Comparison of ENCODE assay signal across 10 mouse cellular contexts in the genomic region with DNA sequence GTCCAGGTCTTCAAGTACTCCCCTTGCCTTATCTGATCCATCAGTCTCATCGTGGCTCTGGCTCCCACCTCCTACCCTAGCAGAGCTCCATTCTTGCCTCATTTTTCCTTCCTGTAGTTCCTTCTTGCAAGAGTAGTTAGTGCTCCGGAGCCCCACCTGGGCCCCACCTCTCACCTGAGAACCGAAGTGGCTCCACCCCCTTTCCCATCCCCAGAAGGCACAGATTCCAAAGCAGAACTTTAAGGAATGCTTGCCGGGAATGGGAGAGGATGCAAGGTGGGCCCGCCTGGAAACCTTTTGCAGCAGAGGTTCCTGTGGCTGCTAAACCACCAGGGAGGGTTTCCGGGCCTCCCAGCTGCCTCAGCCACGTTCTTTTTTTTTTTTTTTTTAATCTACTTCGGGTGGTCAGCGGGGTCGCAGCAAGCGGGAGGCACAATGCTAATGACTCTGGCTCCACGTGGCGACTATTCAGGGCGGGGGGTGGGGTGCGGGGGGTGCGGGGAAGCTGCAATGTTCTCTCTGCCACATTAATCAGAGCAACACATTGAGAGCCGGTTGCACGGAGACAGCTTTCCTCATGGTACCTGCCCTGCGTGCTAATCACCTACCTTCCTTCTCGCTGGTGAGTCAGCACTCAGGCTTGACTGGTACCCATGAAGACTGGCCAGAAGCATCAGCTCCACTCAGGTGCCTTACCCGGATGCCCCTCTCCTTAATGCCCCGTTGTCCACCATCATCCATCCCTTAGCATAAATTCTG. TPM values are rescaled to one million over a fixed set of nuclear protein-coding genes. Genes with fewer than 3 reads are reported as not detected.
DNase-seq lines count a peak whose midpoint lies in the region; ATAC-seq and TF ChIP-seq lines count a peak whose summit lies in the region.
"Had no signal": no experiment of that assay in that cellular context is flagged by ENCODE, and none has a peak within 500 bp of the region (broad histone marks: within the 10 kb centered on the region; RNA-seq: fewer than 3 reads in every experiment).

No protein-coding gene starts in this region.

- DNase-seq in heart, postnatal 25 days (ENCODE audit: low spot score), result no peak
- DNase-seq in midbrain, embryonic 11.5 days (ENCODE audit: low spot score, missing footprints), result peak; percentile 77
- no peak for DNase-seq in adrenal gland, postnatal 25 days
- DNase-seq in cerebellum, adult 2 months, result no peak
- DNase-seq in kidney, postnatal 10 days, result no peak
- DNase-seq: adrenal gland, postnatal 36 days; kidney, adult 9 months had no signal

- no peak for TF ChIP-seq CTCF in ES-Bruce4 (IDR thresholded peaks at IDR 0.05; ENCODE audit: low read depth, low read length)
- TF ChIP-seq CTCF in cerebellum, adult 2 months (IDR thresholded peaks at IDR 0.05; ENCODE audit: borderline replicate concordance, insufficient read depth, low read depth, low read length), result no peak

- H3K4me1 ChIP-seq in heart, embryonic 12.5 days (replicated peaks), result peaks cover 31% of the 10 kb centered on the region
- H3K4me1 ChIP-seq in ES-Bruce4 (ENCODE audit: control insufficient read depth, insufficient read depth, low read length), result peaks cover 17% of the 10 kb centered on the region
- peaks cover 49% of the 10 kb centered on the region for H3K4me1 ChIP-seq in forebrain, embryonic 15.5 days
- H3K4me1 ChIP-seq in midbrain, embryonic 11.5 days (ENCODE audit: control insufficient read depth, insufficient read depth, low read length), result peaks cover 15% of the 10 kb centered on the region
- H3K4me1 ChIP-seq in cerebellum, adult 2 months (ENCODE audit: control insufficient read depth, insufficient read depth, low read length), result peaks cover 27% of the 10 kb centered on the region

- peak; percentile 31 for TF ChIP-seq POLR2A in ES-Bruce4 (IDR thresholded peaks at IDR 0.05; ENCODE audit: insufficient read depth, low read length)
- TF ChIP-seq POLR2A in cerebellum, adult 2 months (IDR thresholded peaks at IDR 0.05; ENCODE audit: borderline replicate concordance, insufficient read depth, low read length), result no peak

- intact Hi-C loops in heart, postnatal 25 days (cut with DNase I), result no loop called here

- no peaks in the 10 kb centered on the region for H3K36me3 ChIP-seq in heart, embryonic 12.5 days
- no peaks in the 10 kb centered on the region for H3K36me3 ChIP-seq in ES-Bruce4 (ENCODE audit: control insufficient read depth, insufficient read depth, low read length, poor library complexity, severe bottlenecking)
- no peaks in the 10 kb centered on the region for H3K36me3 ChIP-seq in forebrain, embryonic 15.5 days
- H3K36me3 ChIP-seq in midbrain, embryonic 11.5 days (ENCODE audit: control insufficient read depth, insufficient read depth, low read length), result no peaks in the 10 kb centered on the region

- TF ChIP-seq EP300 in ES-Bruce4 (IDR thresholded peaks at IDR 0.05; ENCODE audit: insufficient read depth, low read depth, low read length), result peak; percentile 92

- no peak for ATAC-seq in heart, embryonic 12.5 days (ENCODE audit: insufficient number of reproducible peaks, low FRiP score)
- ATAC-seq in forebrain, embryonic 15.5 days (replicated peaks), result no peak
- peak; percentile 46 for ATAC-seq in midbrain, embryonic 11.5 days (ENCODE audit: low FRiP score)

- no peak overlapping the region for H3K27ac ChIP-seq in heart, embryonic 12.5 days (ENCODE audit: poor library complexity, severe bottlenecking)
- H3K27ac ChIP-seq in ES-Bruce4 (ENCODE audit: insufficient read depth, low read length), result peak overlapping the region; percentile 91
- H3K27ac ChIP-seq in forebrain, embryonic 15.5 days (replicated peaks), result peak overlapping the region; percentile 96
- H3K27ac ChIP-seq in midbrain, embryonic 11.5 days (ENCODE audit: low read depth, low read length), result peak overlapping the region; percentile 10
- no peak overlapping the region for H3K27ac ChIP-seq in cerebellum, adult 2 months (ENCODE audit: insufficient read depth, low read length)

- no peaks in the 10 kb centered on the region for H3K9me3 ChIP-seq in heart, embryonic 12.5 days (replicated peaks)
- no peaks in the 10 kb centered on the region for H3K9me3 ChIP-seq in ES-Bruce4 (replicated peaks; ENCODE audit: control insufficient read depth, insufficient read depth, low read length, poor library complexity, severe bottlenecking)
- H3K9me3 ChIP-seq in forebrain, embryonic 15.5 days, result no peaks in the 10 kb centered on the region
- no peaks in the 10 kb centered on the region for H3K9me3 ChIP-seq in midbrain, embryonic 11.5 days (ENCODE audit: control insufficient read depth, low read length)

- no peak overlapping the region for H3K4me3 ChIP-seq in heart, embryonic 12.5 days
- peak overlapping the region; percentile 88 for H3K4me3 ChIP-seq in ES-Bruce4 (ENCODE audit: low read depth, low read length)
- no peak overlapping the region for H3K4me3 ChIP-seq in forebrain, embryonic 15.5 days
- H3K4me3 ChIP-seq in midbrain, embryonic 11.5 days (ENCODE audit: low read depth, low read length), result no peak overlapping the region
- H3K4me3 ChIP-seq in cerebellum, adult 2 months (replicated peaks; ENCODE audit: insufficient read depth, low read depth, low read length), result no peak overlapping the region

- H3K4me2 ChIP-seq in heart, embryonic 12.5 days, result peak overlapping the region; percentile 53
- H3K4me2 ChIP-seq in forebrain, embryonic 15.5 days (replicated peaks), result peak overlapping the region; percentile 18; the same call in 1 of the 2 replicates
- H3K4me2 ChIP-seq in midbrain, embryonic 11.5 days, result peak overlapping the region; percentile 22

- H3K27me3 ChIP-seq in heart, embryonic 12.5 days (replicated peaks), result no peaks in the 10 kb centered on the region
- no peaks in the 10 kb centered on the region for H3K27me3 ChIP-seq in ES-Bruce4 (ENCODE audit: control insufficient read depth, insufficient read depth, low read length, poor library complexity, severe bottlenecking)
- no peaks in the 10 kb centered on the region for H3K27me3 ChIP-seq in forebrain, embryonic 15.5 days
- peaks cover 5% of the 10 kb centered on the region; the same call in 1 of the 2 replicates for H3K27me3 ChIP-seq in midbrain, embryonic 11.5 days (ENCODE audit: control insufficient read depth, insufficient read depth, low read length)
- no peaks in the 10 kb centered on the region for H3K27me3 ChIP-seq in cerebellum, adult 2 months (ENCODE audit: control insufficient read depth, insufficient read depth, low read length)

- H3K9ac ChIP-seq in heart, embryonic 12.5 days, result peak overlapping the region; percentile 5; the same call in 1 of the 2 replicates
- peak overlapping the region; percentile 54 for H3K9ac ChIP-seq in ES-Bruce4 (ENCODE audit: low read depth, poor library complexity, severe bottlenecking)
- H3K9ac ChIP-seq in forebrain, embryonic 15.5 days (replicated peaks), result peak overlapping the region; percentile 26; the same call in 1 of the 2 replicates
- H3K9ac ChIP-seq in midbrain, embryonic 11.5 days (ENCODE audit: low read length), result peak overlapping the region; percentile 33; the same call in 1 of the 2 replicates

- 7% methylated on average over 22 of the region's 22 CpGs for WGBS in heart, embryonic 12.5 days
- WGBS in forebrain, embryonic 15.5 days, result 7% methylated on average over 22 of the region's 22 CpGs
- WGBS in midbrain, embryonic 11.5 days, result 11% methylated on average over 22 of the region's 22 CpGs
- WGBS in cerebellum, adult 2 months, result 42% methylated on average over 22 of the region's 22 CpGs

RNA-seq across cellular contexts. Expression of gene Irf2bpl, which starts 27.9 kb away (rescaled TPM):
- 57.8 and 59.5 TPM in 2 replicates for polyA plus RNA-seq in heart, embryonic 12.5 days (2016; fragmentation: Nextera tagmentation; extraction: Ambion mirVana)
- 10 to 100 TPM; 33.3 to 36.9 TPM for total RNA-seq in heart, postnatal 25 days (2021)
- 37.9 and 40.3 TPM in 2 replicates for polyA plus RNA-seq in ES-Bruce4 (2011; ENCODE audit: insufficient read depth, insufficient read length, low read depth, missing spikeins)
- 94.9 and 95.8 TPM in 2 replicates for polyA plus RNA-seq in forebrain, embryonic 15.5 days (2015; fragmentation: Nextera tagmentation; extraction: Ambion mirVana)
- 24.4 and 26.4 TPM in 2 replicates for polyA plus RNA-seq in midbrain, embryonic 11.5 days (2014; fragmentation: Nextera tagmentation; extraction: Ambion mirVana)
- total RNA-seq in adrenal gland, postnatal 25 days (2021), result 65.4 and 74.6 TPM in 2 replicates
- polyA plus RNA-seq in cerebellum, adult 2 months (2012; rRNA removed), result 48.6 and 53.9 TPM in 2 replicates

RNA-seq across cellular contexts. Expression of gene Cipc, which starts 34.3 kb away (rescaled TPM):
- 28.9 and 29.3 TPM in 2 replicates for polyA plus RNA-seq in heart, embryonic 12.5 days (2016; fragmentation: Nextera tagmentation; extraction: Ambion mirVana)
- 10 to 100 TPM; 41.1 to 48.6 TPM for total RNA-seq in heart, postnatal 25 days (2021)
- polyA plus RNA-seq in ES-Bruce4 (2011; ENCODE audit: insufficient read depth, insufficient read length, low read depth, missing spikeins), result 21.2 and 23.5 TPM in 2 replicates
- polyA plus RNA-seq in forebrain, embryonic 15.5 days (2015; fragmentation: Nextera tagmentation; extraction: Ambion mirVana), result 53.6 and 55.3 TPM in 2 replicates
- polyA plus RNA-seq in midbrain, embryonic 11.5 days (2014; fragmentation: Nextera tagmentation; extraction: Ambion mirVana), result 37.9 and 38.4 TPM in 2 replicates
- total RNA-seq in adrenal gland, postnatal 25 days (2021), result 29.9 and 31.0 TPM in 2 replicates
- 122 and 127 TPM in 2 replicates for polyA plus RNA-seq in cerebellum, adult 2 months (2012; rRNA removed)

Comparison
In these comparisons a context has a peak if more than half of its experiments do, and no peak if none do; other contexts are left out.
1. H3K27ac ChIP-seq: peak in ES-Bruce4 (single experiment), forebrain, embryonic 15.5 days (single experiment) and midbrain, embryonic 11.5 days (single experiment); none in heart, embryonic 12.5 days (single experiment) and cerebellum, adult 2 months (single experiment).
2. Peak in every context shown above with its lines, with median percentiles within 50 percentile points of each other: H3K4me2 ChIP-seq and H3K9ac ChIP-seq.